Mouse (Mus musculus) ES-Bruce4 (cell line): Measurements from ENCODE around the gene Gucd1. TPM values are rescaled to one million over a fixed set of nuclear protein-coding genes. Genes with fewer than 3 reads are reported as not detected.

ENCODE experiments used
- H3K27ac ChIP-seq: 2 replicates; pipeline ENCODE4 v1.5.1; 2012; ENCODE audit warnings: low read length, inconsistent platforms; ENCODE audit not compliant: insufficient read depth
- H3K27me3 ChIP-seq: 2 replicates; pipeline ENCODE4 v1.6.1; 2012; ENCODE audit warnings: mild to moderate bottlenecking, low read length, inconsistent platforms; ENCODE audit not compliant: control insufficient read depth, poor library complexity, insufficient read depth, severe bottlenecking
- H3K36me3 ChIP-seq: 2 replicates; pipeline ENCODE4 v1.6.1; 2012; ENCODE audit warnings: inconsistent platforms, mild to moderate bottlenecking, low read length, moderate library complexity; ENCODE audit not compliant: control insufficient read depth, poor library complexity, insufficient read depth, severe bottlenecking
- H3K4me1 ChIP-seq: one replicate; pipeline ENCODE4 v1.8.1; 2011; ENCODE audit warnings: low read length; ENCODE audit not compliant: control insufficient read depth, insufficient read depth
- H3K4me3 ChIP-seq: 2 replicates; pipeline ENCODE4 v1.5.1; 2011; ENCODE audit warnings: low read depth, mild to moderate bottlenecking, low read length
- H3K9ac ChIP-seq: 2 replicates; pipeline ENCODE4 v1.6.1; 2012; ENCODE audit warnings: low read depth, mild to moderate bottlenecking, inconsistent platforms; ENCODE audit not compliant: poor library complexity, severe bottlenecking
- H3K9me3 ChIP-seq: replicated peaks from 2 replicates; pipeline ENCODE4 v1.6.1; 2012; ENCODE audit warnings: mild to moderate bottlenecking, low read length, inconsistent platforms; ENCODE audit not compliant: control insufficient read depth, poor library complexity, insufficient read depth, severe bottlenecking
- CTCF ChIP-seq: IDR thresholded peaks from one replicate; pipeline ENCODE4 v1.8.1; 2011; ENCODE audit warnings: low read depth, low read length
- EP300 ChIP-seq: IDR thresholded peaks from 2 replicates; pipeline ENCODE4 v1.6.1; 2011; ENCODE audit warnings: low read depth, low read length; ENCODE audit not compliant: insufficient read depth
- POLR2A ChIP-seq: IDR thresholded peaks from one replicate; pipeline ENCODE4 v1.8.1; 2011; ENCODE audit warnings: low read length; ENCODE audit not compliant: insufficient read depth
- polyA plus RNA-seq: library from polyadenylated mRNA; stranded (reverse); fragments of >200 nt; gene quantifications from 2 replicates; pipeline ENCODE4 v1.2.4, GENCODE M21; 2011; ENCODE audit warnings: low read depth; ENCODE audit not compliant: missing spikeins, insufficient read depth, insufficient read length

Gene Gucd1
- polyA plus RNA-seq, 1 experiment: 9.9 TPM

DNA sequence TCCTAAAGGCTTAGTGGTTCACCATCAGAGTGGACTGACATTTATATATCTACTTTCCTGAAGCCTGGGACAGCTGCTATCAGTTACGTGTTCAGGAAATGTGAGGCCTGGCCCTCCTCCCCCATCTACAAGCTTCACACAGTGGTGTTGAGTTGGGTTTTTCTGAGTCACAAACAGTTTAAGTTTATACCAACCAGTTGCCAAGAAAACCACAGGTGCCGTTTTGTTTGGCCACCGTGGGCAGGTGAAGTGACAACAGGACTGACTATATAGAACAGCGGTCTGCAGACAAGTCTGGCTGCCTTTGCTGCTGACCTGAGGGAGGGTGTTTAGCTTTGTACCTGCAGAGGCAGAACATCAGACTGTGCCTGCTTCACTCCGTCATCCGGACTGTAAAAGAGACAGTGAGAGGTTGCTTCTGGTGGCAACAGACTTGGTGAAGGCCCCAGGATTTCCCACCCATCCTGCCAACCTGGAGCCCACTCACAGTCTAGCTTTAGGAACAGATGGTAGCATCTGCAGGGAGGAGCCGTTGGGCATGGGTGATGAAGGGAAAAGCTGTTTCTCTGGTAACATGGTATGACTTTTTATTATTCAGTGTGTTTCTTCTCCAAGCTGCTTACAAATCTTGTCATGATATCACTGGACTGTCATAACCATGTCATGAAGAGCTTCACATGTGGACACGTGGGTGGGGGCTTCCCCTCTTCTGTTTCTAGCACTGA, 214.3 kb downstream of the Gucd1 start:
- Histone ChIP-seq H3K9ac (no peak overlapping the region), H3K4me3 (no peak overlapping the region), H3K36me3 (no peaks in the 10 kb centered on the region), H3K27me3 (no peaks in the 10 kb centered on the region), H3K9me3 (no peaks in the 10 kb centered on the region), H3K4me1 (no peaks in the 10 kb centered on the region), H3K27ac (no peak overlapping the region)
- no peak for TF ChIP-seq POLR2A
- no peak for TF ChIP-seq CTCF
- no peak for TF ChIP-seq EP300

DNA sequence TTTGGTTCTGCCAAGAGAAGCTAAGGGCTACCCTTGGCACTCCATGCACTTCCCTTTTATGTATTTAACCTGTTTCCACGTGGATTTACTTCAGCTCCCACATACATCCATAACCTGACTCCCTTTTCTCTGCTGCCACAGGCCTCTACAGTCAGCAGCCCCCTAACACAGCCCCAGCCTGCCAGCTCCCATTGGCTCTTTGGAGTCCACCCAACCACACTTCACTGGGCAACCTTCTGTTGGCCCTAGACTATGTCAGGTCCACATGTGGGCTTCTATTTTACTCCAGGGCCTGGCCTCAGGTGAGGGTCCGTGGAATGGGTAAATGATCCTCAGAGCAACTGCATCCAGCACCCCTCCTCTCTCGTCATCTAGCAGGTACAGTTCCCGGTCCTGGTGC, 215.2 kb downstream of the Gucd1 start:
- H3K27me3 ChIP-seq: no peaks in the 10 kb centered on the region
- no peaks in the 10 kb centered on the region for H3K9me3 ChIP-seq
- no peak overlapping the region for H3K9ac ChIP-seq
- H3K36me3 ChIP-seq: no peaks in the 10 kb centered on the region
- TF ChIP-seq CTCF (no peak), POLR2A (no peak), EP300 (no peak)
- H3K27ac ChIP-seq: no peak overlapping the region
- H3K4me1 ChIP-seq: no peaks in the 10 kb centered on the region
- no peak overlapping the region for H3K4me3 ChIP-seq

DNA sequence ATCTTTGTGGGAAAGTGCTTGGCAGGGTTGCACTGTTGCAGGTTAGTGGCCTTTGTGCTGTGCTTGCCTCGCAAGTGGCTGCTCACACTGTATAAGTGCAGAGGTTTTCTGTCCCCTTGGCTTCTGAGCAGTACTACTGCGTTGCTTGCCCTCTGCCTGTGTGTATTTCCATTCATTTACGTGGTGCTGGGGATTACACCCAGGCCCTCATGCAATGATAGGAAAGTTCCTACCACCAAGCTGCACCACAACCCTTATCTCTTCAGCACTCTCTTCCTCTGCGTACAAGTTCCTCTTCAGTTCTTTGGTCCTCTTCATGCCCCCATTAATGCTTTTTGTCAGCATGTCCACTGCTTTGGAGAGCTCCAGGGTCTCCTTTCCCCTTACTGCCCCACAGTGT, 215.8 kb downstream of the Gucd1 start:
- Histone ChIP-seq H3K36me3 (no peaks in the 10 kb centered on the region), H3K9ac (no peak overlapping the region), H3K4me1 (no peaks in the 10 kb centered on the region), H3K9me3 (no peaks in the 10 kb centered on the region), H3K4me3 (no peak overlapping the region), H3K27ac (no peak overlapping the region), H3K27me3 (no peaks in the 10 kb centered on the region)
- TF ChIP-seq CTCF (no peak), POLR2A (no peak), EP300 (no peak)

DNA sequence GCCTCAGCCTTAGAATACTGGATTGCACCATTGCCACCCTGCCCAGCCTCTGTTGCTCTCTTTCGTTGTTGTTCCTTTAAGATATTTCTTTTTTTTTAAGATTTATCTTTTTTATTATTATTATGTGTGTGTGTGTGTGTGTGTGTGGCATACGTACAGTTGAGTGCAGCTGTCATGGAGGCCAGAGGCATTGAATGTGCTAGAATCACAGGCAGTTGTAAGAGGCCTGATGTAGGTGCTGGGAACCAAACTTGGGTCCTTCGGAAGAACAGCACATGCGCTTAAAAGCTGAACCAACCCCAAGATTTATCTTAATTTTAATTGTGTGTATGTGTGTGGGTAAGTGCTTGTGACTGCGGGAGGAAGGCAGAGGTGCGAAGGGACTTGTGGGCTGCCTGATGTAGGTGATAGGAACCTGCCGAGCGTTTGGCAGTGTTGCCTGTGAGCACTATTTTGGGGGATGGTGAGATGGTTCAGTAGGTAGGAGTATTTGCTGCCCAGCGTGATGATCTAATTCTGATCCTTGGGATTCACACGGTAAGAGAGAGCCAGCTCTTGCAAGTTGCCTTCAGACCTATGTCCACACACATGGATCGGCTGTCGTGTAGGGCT, 216.5 kb downstream of the Gucd1 start:
- no peaks in the 10 kb centered on the region for H3K36me3 ChIP-seq
- no peak overlapping the region for H3K4me3 ChIP-seq
- no peak overlapping the region for H3K27ac ChIP-seq
- no peaks in the 10 kb centered on the region for H3K27me3 ChIP-seq
- no peaks in the 10 kb centered on the region for H3K4me1 ChIP-seq
- no peaks in the 10 kb centered on the region for H3K9me3 ChIP-seq
- H3K9ac ChIP-seq: no peak overlapping the region
- TF ChIP-seq POLR2A: no peak
- TF ChIP-seq CTCF: no peak
- TF ChIP-seq EP300: no peak

Other genes starting within 250 kb of the Gucd1 start
- 0.22 and 0.43 TPM in 2 replicates for gene Adora2a, start 201.1 kb downstream of the Gucd1 start, polyA plus RNA-seq
- not detected in 2 replicates for gene Upb1, start 116.9 kb downstream of the Gucd1 start, polyA plus RNA-seq
- gene Snrpd3, start 421 bp downstream of the Gucd1 start, polyA plus RNA-seq: 506 and 548 TPM in 2 replicates
- not detected in 2 replicates for gene Lrrc75b, start 42.4 kb upstream of the Gucd1 start, polyA plus RNA-seq
- gene Ggt1, start 43.6 kb upstream of the Gucd1 start, polyA plus RNA-seq: 2.8 and 4.4 TPM in 2 replicates
- 0.81 and 0.90 TPM in 2 replicates for gene Ggt5, start 71.4 kb upstream of the Gucd1 start, polyA plus RNA-seq
- 11.1 and 11.7 TPM in 2 replicates for gene Susd2, start 126.0 kb upstream of the Gucd1 start, polyA plus RNA-seq
- gene Cabin1, start 246.4 kb upstream of the Gucd1 start, polyA plus RNA-seq: 35.6 and 41.5 TPM in 2 replicates